Mouse (Mus musculus) ES-E14 (cell line): ENCODE data around the gene Stat5b. TPM values are rescaled to one million over a fixed set of nuclear protein-coding genes. Genes with fewer than 3 reads are reported as not detected.

Experiments
- DNase-seq: peaks from one replicate; pipeline ENCODE4 v3.0.0-alpha.2; 2013; ENCODE audit warnings: low read depth, low spot score
- H3K27ac ChIP-seq: 2 replicates; pipeline ENCODE4 v1.5.1; 2012; ENCODE audit warnings: low read depth, mild to moderate bottlenecking, low read length, moderate library complexity, mixed read lengths; ENCODE audit not compliant: poor library complexity, insufficient read depth, severe bottlenecking
- H3K36me3 ChIP-seq: 2 replicates; pipeline ENCODE4 v1.6.1; 2012; ENCODE audit warnings: mild to moderate bottlenecking, low read length, moderate library complexity, mixed read lengths; ENCODE audit not compliant: control insufficient read depth, poor library complexity, insufficient read depth, severe bottlenecking
- H3K4me1 ChIP-seq, 2 experiments: fragments of 150-350 bp in 1 of 2; sonication (generic) in 1 of 2; 2 replicates each; pipeline ENCODE4 v1.6.1; 2012; ENCODE audit warnings: low read length in 2 of 2, mild to moderate bottlenecking in 1 of 2, mixed read lengths in 1 of 2; ENCODE audit not compliant: control insufficient read depth in 2 of 2, insufficient read depth in 2 of 2, poor library complexity in 1 of 2
- H3K4me3 ChIP-seq, 2 experiments: fragments of 150-350 bp in 1 of 2; sonication (generic) in 1 of 2; 2 replicates each; pipeline ENCODE4 v1.5.1; 2012; ENCODE audit warnings: low read length in 2 of 2, low read depth in 1 of 2, mild to moderate bottlenecking in 1 of 2, mixed read lengths in 1 of 2; ENCODE audit not compliant: insufficient read depth in 1 of 2, poor library complexity in 1 of 2, severe bottlenecking in 1 of 2
- H3K9ac ChIP-seq: 2 replicates; pipeline ENCODE4 v1.6.1; 2012; ENCODE audit warnings: low read depth, mild to moderate bottlenecking, low read length, mixed read lengths; ENCODE audit not compliant: poor library complexity, insufficient read depth, severe bottlenecking
- H3K9me3 ChIP-seq: fragments of 150-350 bp; sonication (generic); 2 replicates; pipeline ENCODE4 v1.6.1; 2012; ENCODE audit warnings: low read depth, mild to moderate bottlenecking, low read length; ENCODE audit not compliant: control insufficient read depth, insufficient read depth
- CHD2 ChIP-seq: IDR thresholded peaks from 2 replicates; pipeline ENCODE4 v1.6.1; 2014; ENCODE audit warnings: mild to moderate bottlenecking, low read depth, low read length, inconsistent platforms
- HCFC1 ChIP-seq: IDR thresholded peaks from 2 replicates; pipeline ENCODE4 v1.6.1; 2012; ENCODE audit warnings: low read length, inconsistent platforms, borderline replicate concordance; ENCODE audit not compliant: insufficient read depth
- MAFK ChIP-seq: IDR thresholded peaks from 2 replicates; pipeline ENCODE4 v1.6.1; 2014; ENCODE audit warnings: mild to moderate bottlenecking, low read depth, low read length, inconsistent platforms; ENCODE audit not compliant: insufficient read depth
- ZC3H11A ChIP-seq: IDR thresholded peaks from 2 replicates; pipeline ENCODE4 v1.6.1; 2012; ENCODE audit warnings: low read depth, mild to moderate bottlenecking, inconsistent platforms, low read length, borderline replicate concordance
- ZNF384 ChIP-seq: IDR thresholded peaks from 2 replicates; pipeline ENCODE4 v1.6.1; 2012; ENCODE audit warnings: low read depth, low read length, inconsistent platforms
- in situ Hi-C, 2 experiments: fragments of 600-800 bp; cut with MboI; formaldehyde crosslinking; loops; one replicate each; pipeline ENCODE4 v1.15.1; 2025; ENCODE audit warnings: low sequenced_read_pairs in 2 of 2, inconsistent platforms in 1 of 2; ENCODE audit not compliant: unreplicated experiment in 2 of 2
- total RNA-seq: library from RNA; depleted of rRNA; stranded (reverse); fragments of 300-350 nt; gene quantifications from 2 replicates; pipeline ENCODE4 v1.2.3, GENCODE M21; 2012

The Stat5b gene
- total RNA-seq, 1 experiment: 3.4 TPM

GRCm38 (mm10) chr11:100778069-100778468 is 72.5 kb downstream of the Stat5b start:
- TF ChIP-seq MAFK: no peak
- no peak for TF ChIP-seq HCFC1
- TF ChIP-seq ZC3H11A: no peak
- TF ChIP-seq ZNF384: no peak
- no peak for TF ChIP-seq CHD2
- H3K36me3 ChIP-seq: no peaks in the 10 kb centered on the region
- no peaks in the 10 kb centered on the region for H3K9me3 ChIP-seq
- no peak overlapping the region for H3K27ac ChIP-seq
- no peak overlapping the region for H3K4me3 ChIP-seq
- H3K4me1 ChIP-seq: peaks cover 4 to 13% of the 10 kb centered on the region in 2 experiments; a peak in 3 of 4 replicates
- in situ Hi-C loops: no loop called here
- no peak for DNase-seq
- H3K9ac ChIP-seq: no peak overlapping the region

GRCm38 (mm10) chr11:100775921-100776320 is 74.6 kb downstream of the Stat5b start:
- no peaks in the 10 kb centered on the region for H3K36me3 ChIP-seq
- no peak overlapping the region for H3K4me3 ChIP-seq
- TF ChIP-seq MAFK: no peak
- TF ChIP-seq ZNF384: no peak
- TF ChIP-seq CHD2: no peak
- TF ChIP-seq ZC3H11A: no peak
- no peak for TF ChIP-seq HCFC1
- H3K9me3 ChIP-seq: no peaks in the 10 kb centered on the region
- H3K9ac ChIP-seq: no peak overlapping the region
- in situ Hi-C loops: no loop called here
- no peaks in the 10 kb centered on the region; a peak in 1 of 4 replicates for H3K4me1 ChIP-seq
- no peak for DNase-seq
- H3K27ac ChIP-seq: no peak overlapping the region

- H3K4me3 ChIP-seq: peak overlapping the region in 1 of 2 experiments; percentile 41; a peak in 1 of 4 replicates
- no peak for TF ChIP-seq CHD2
- no peak for TF ChIP-seq ZNF384
- H3K36me3 ChIP-seq: no peaks in the 10 kb centered on the region
- no peak for DNase-seq
- no peaks in the 10 kb centered on the region for H3K9me3 ChIP-seq
- peaks cover 0 to 2% of the 10 kb centered on the region in 2 experiments; a peak in 1 of 4 replicates for H3K4me1 ChIP-seq
- in situ Hi-C loops: no loop called here
- no peak overlapping the region for H3K9ac ChIP-seq
- no peak overlapping the region for H3K27ac ChIP-seq
Observed at GRCm38 (mm10) chr11:100774261-100774660, 76.3 kb downstream of the Stat5b start.

GRCm38 (mm10) chr11:100770646-100771408 is 79.7 kb downstream of the Stat5b start, which contains the start of gene Ghdc:
TSS of gene Ghdc (minus strand) at chr11:100770957.
- peak within 1 kb of the TSS; percentile 65 to 83 for H3K4me3 ChIP-seq
- peaks cover 0 to 2% of the 10 kb centered on the region in 2 experiments; a peak in 1 of 4 replicates for H3K4me1 ChIP-seq
- no peak within 1 kb of the TSS; the same call in 1 of the 2 replicates for H3K27ac ChIP-seq
- H3K9ac ChIP-seq: peak within 1 kb of the TSS; percentile 37; the same call in 1 of the 2 replicates
- TF ChIP-seq HCFC1 (no peak), ZNF384 (no peak)
- in situ Hi-C loops: no loop called here
- no peaks in the 10 kb centered on the region for H3K36me3 ChIP-seq
- peak; percentile 60 for DNase-seq
- no peaks in the 10 kb centered on the region for H3K9me3 ChIP-seq

- H3K9me3 ChIP-seq: no peaks in the 10 kb centered on the region
- no peaks in the 10 kb centered on the region for H3K36me3 ChIP-seq
- H3K27ac ChIP-seq: no peak overlapping the region
- H3K9ac ChIP-seq: peak overlapping the region; percentile 35; the same call in 1 of the 2 replicates
- no peak for DNase-seq
- peaks cover 0 to 2% of the 10 kb centered on the region in 2 experiments; a peak in 1 of 4 replicates for H3K4me1 ChIP-seq
- H3K4me3 ChIP-seq: peak overlapping the region; percentile 65 to 83
- no peak for TF ChIP-seq ZC3H11A
- no peak for TF ChIP-seq HCFC1
- TF ChIP-seq ZNF384: no peak
- TF ChIP-seq CHD2: no peak
- TF ChIP-seq MAFK: no peak
- in situ Hi-C loops: no loop called here
Observed at GRCm38 (mm10) chr11:100769980-100770379, 80.5 kb downstream of the Stat5b start.
